Mouse (Mus musculus) ES-Bruce4 (cell line): ENCODE data around the gene Cd79b. TPM values are rescaled to one million over a fixed set of nuclear protein-coding genes. Genes with fewer than 3 reads are reported as not detected.
A peak's percentile ranks its signal among the peaks of the same experiment; 100 is the strongest.

Experiments
- H3K27ac ChIP-seq: 2 replicates; pipeline ENCODE4 v1.5.1; 2012; ENCODE audit warnings: low read length, inconsistent platforms; ENCODE audit not compliant: insufficient read depth
- H3K27me3 ChIP-seq: 2 replicates; pipeline ENCODE4 v1.6.1; 2012; ENCODE audit warnings: mild to moderate bottlenecking, low read length, inconsistent platforms; ENCODE audit not compliant: control insufficient read depth, poor library complexity, insufficient read depth, severe bottlenecking
- H3K36me3 ChIP-seq: 2 replicates; pipeline ENCODE4 v1.6.1; 2012; ENCODE audit warnings: inconsistent platforms, mild to moderate bottlenecking, low read length, moderate library complexity; ENCODE audit not compliant: control insufficient read depth, poor library complexity, insufficient read depth, severe bottlenecking
- H3K4me1 ChIP-seq: one replicate; pipeline ENCODE4 v1.8.1; 2011; ENCODE audit warnings: low read length; ENCODE audit not compliant: control insufficient read depth, insufficient read depth
- H3K4me3 ChIP-seq: 2 replicates; pipeline ENCODE4 v1.5.1; 2011; ENCODE audit warnings: low read depth, mild to moderate bottlenecking, low read length
- H3K9ac ChIP-seq: 2 replicates; pipeline ENCODE4 v1.6.1; 2012; ENCODE audit warnings: low read depth, mild to moderate bottlenecking, inconsistent platforms; ENCODE audit not compliant: poor library complexity, severe bottlenecking
- H3K9me3 ChIP-seq: replicated peaks from 2 replicates; pipeline ENCODE4 v1.6.1; 2012; ENCODE audit warnings: mild to moderate bottlenecking, low read length, inconsistent platforms; ENCODE audit not compliant: control insufficient read depth, poor library complexity, insufficient read depth, severe bottlenecking
- CTCF ChIP-seq: IDR thresholded peaks from one replicate; pipeline ENCODE4 v1.8.1; 2011; ENCODE audit warnings: low read depth, low read length
- EP300 ChIP-seq: IDR thresholded peaks from 2 replicates; pipeline ENCODE4 v1.6.1; 2011; ENCODE audit warnings: low read depth, low read length; ENCODE audit not compliant: insufficient read depth
- POLR2A ChIP-seq: IDR thresholded peaks from one replicate; pipeline ENCODE4 v1.8.1; 2011; ENCODE audit warnings: low read length; ENCODE audit not compliant: insufficient read depth
- polyA plus RNA-seq: library from polyadenylated mRNA; stranded (reverse); fragments of >200 nt; gene quantifications from 2 replicates; pipeline ENCODE4 v1.2.4, GENCODE M21; 2011; ENCODE audit warnings: low read depth; ENCODE audit not compliant: missing spikeins, insufficient read depth, insufficient read length

Gene Cd79b
- polyA plus RNA-seq, 1 experiment: 1.5 TPM

- Histone ChIP-seq H3K27me3 (no peaks in the 10 kb centered on the region), H3K9me3 (no peaks in the 10 kb centered on the region), H3K36me3 (no peaks in the 10 kb centered on the region), H3K9ac (no peak overlapping the region), H3K4me1 (peaks cover 8% of the 10 kb centered on the region), H3K4me3 (no peak overlapping the region), H3K27ac (no peak overlapping the region)
- no peak for TF ChIP-seq CTCF
- TF ChIP-seq POLR2A: no peak
- no peak for TF ChIP-seq EP300
These were observed 39.6 kb downstream of the Cd79b start for GRCm38 (mm10) chr11:106274971-106275411.

DNA sequence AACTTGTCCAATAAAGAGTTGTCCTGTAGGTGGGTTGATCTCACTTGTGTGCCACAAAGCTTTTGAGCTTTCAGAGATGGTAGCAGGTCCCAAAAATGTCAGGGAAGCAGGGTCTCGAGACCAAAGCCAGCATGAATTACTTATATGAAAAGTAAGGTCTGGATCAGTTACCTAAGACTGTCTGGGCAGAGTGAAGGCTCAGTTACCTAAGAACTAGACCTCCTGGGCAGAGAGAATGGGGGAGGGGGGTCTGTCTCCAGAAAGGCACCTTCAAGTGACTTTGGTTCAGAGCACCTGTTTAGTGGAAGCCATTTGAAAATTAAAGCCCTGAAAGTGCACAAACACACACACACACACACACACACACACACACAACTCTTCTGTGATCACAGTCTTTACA, 40.2 kb downstream of the Cd79b start:
- peak overlapping the region; percentile 84; the same call in 1 of the 2 replicates for H3K9ac ChIP-seq
- H3K4me1 ChIP-seq: peaks cover 8% of the 10 kb centered on the region
- H3K9me3 ChIP-seq: no peaks in the 10 kb centered on the region
- TF ChIP-seq POLR2A (no peak), CTCF (no peak), EP300 (no peak)
- H3K4me3 ChIP-seq: no peak overlapping the region
- no peaks in the 10 kb centered on the region for H3K36me3 ChIP-seq
- no peak overlapping the region for H3K27ac ChIP-seq
- no peaks in the 10 kb centered on the region for H3K27me3 ChIP-seq

DNA sequence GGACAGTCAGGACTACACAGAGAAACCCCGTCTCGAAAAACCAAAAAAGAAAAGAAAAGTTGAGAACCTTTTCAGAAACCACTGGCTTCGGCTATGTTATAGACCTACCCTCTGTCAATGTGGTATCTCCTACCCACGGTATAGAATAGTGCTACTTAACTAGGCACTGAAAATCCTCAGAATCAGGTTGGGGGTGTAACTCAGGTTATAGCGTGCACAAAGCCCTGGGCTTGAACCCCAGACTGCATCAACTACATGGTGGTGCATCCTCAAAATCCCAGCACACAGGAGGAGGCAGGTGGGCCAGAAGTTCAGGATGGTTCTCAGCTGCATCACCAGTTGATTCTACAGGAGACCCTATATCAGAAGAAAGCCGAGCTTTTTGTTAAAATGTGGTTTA, 40.8 kb downstream of the Cd79b start:
- Histone ChIP-seq H3K4me1 (peaks cover 8% of the 10 kb centered on the region), H3K9ac (peak overlapping the region; percentile 84), H3K9me3 (no peaks in the 10 kb centered on the region), H3K27me3 (no peaks in the 10 kb centered on the region), H3K36me3 (no peaks in the 10 kb centered on the region), H3K4me3 (peak overlapping the region; percentile 63), H3K27ac (peak overlapping the region; percentile 66)
- TF ChIP-seq POLR2A (no peak), EP300 (no peak), CTCF (no peak)

DNA sequence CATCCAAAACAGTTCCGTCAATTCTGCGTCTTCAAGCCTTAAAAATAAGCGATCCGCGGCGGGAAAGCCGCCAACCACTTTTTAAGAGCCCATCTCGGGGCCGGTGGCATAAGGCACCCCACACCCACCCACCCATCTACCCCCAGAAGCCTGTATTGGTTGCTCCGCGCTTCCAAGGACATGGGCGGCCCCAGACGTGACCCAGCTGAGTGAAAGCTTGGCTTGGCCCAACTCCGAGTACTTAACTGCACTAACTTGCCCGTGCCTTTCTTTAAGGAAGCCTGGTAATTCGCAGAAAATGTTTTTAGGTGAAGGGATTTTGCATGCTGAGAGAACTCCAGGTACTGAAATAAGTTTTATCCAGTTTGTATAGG, 41.3 kb downstream of the Cd79b start:
- Histone ChIP-seq H3K4me3 (peak overlapping the region; percentile 63), H3K4me1 (peaks cover 8% of the 10 kb centered on the region), H3K27me3 (no peaks in the 10 kb centered on the region), H3K9me3 (no peaks in the 10 kb centered on the region), H3K36me3 (no peaks in the 10 kb centered on the region), H3K9ac (peak overlapping the region; percentile 84), H3K27ac (peak overlapping the region; percentile 66)
- TF ChIP-seq CTCF: no peak
- TF ChIP-seq POLR2A: no peak
- no peak for TF ChIP-seq EP300

DNA sequence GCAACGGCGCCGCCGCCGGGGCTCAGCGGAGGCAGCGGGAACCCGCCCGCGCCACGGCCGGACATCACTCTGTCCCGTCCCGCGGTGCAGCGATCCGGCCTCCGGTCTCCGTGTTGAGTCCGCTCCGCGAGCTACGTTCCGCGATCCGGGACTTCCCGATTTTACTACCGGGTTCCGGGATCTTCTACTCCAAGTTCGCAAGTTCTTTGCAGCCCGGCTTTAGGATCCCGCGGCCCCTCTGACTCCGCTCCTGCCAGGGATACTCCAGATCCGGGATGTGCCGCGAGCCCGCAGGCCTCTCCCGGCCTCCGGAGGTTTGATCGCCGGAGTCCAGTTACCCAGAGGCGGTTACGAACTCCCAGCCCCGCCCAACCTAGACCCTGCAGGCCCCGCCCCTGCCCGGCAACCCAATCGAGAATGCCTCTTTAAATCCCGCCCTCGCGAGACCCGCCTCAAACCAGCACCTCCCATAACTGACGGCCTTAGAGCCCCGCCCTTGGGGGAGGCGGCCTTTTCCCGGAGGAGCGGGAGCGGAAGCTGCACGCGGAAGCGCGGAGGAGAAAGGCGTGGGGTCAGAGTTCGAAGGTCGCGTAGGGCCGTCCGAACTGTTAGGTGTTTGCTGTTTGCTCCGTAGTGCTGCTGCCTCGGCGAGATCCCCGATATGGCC, 41.8 kb downstream of the Cd79b start, which contains the start of gene Smarcd2:
Gene Smarcd2 (minus strand): TSS at position 329 of the 667 bp plus-strand sequence.
- H3K27ac ChIP-seq: peak within 1 kb of the TSS; percentile 66
- no peaks in the 10 kb centered on the region for H3K9me3 ChIP-seq
- peak within 1 kb of the TSS; percentile 98 for H3K9ac ChIP-seq
- H3K4me1 ChIP-seq: peaks cover 8% of the 10 kb centered on the region
- H3K27me3 ChIP-seq: no peaks in the 10 kb centered on the region
- H3K4me3 ChIP-seq: peak within 1 kb of the TSS; percentile 95
- H3K36me3 ChIP-seq: no peaks in the 10 kb centered on the region
- TF ChIP-seq POLR2A (peak; percentile 62), EP300 (no peak), CTCF (no peak)

DNA sequence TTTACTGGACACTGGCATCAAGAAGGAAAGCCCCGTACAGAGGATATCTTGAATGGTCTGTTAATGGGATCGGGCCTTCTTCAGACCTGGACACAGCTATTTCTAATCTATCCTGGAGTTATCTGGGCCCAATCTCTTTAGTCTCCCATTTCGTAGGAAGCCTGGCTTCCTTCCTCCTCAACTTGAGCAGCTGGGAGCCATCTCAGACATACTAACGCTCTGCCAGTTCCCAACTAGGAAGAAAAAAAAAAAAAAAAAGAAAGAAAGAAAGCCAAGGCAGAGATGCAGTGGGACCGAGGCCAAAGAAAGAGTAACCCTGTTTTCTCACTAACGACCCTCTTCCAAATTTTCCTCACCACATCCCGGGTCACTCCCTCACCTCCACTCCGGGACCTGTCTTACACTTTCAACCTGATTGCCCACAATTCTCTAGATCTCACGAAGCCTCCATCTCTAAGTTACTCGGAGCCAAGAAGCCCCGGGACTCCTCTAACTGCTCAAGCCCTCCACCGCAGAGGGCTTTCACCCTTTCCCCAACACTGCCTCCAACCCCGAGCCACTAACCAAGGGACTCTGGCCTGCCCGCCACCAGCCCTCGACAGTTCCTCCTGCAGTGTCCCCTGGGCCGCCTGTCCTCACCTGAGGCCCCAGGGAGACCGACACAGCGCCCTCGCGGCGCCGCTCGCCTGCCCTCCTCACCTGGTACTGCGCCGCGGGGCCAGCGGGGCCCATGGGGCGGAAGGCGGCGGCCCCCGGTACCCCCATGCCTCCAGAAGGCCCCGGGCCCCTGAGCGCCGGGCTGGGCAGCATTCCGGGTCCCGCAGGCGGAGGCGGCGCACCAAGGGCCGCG, 42.5 kb downstream of the Cd79b start:
- H3K36me3 ChIP-seq: no peaks in the 10 kb centered on the region
- H3K9me3 ChIP-seq: no peaks in the 10 kb centered on the region
- peak overlapping the region; percentile 95 for H3K4me3 ChIP-seq
- TF ChIP-seq POLR2A: no peak
- no peak for TF ChIP-seq CTCF
- no peak for TF ChIP-seq EP300
- H3K27ac ChIP-seq: peak overlapping the region; percentile 30; the same call in 1 of the 2 replicates
- peak overlapping the region; percentile 98 for H3K9ac ChIP-seq
- no peaks in the 10 kb centered on the region for H3K27me3 ChIP-seq
- H3K4me1 ChIP-seq: peaks cover 8% of the 10 kb centered on the region
